8 mouse cellular contexts compared by ENCODE assay signal in the genomic region with DNA sequence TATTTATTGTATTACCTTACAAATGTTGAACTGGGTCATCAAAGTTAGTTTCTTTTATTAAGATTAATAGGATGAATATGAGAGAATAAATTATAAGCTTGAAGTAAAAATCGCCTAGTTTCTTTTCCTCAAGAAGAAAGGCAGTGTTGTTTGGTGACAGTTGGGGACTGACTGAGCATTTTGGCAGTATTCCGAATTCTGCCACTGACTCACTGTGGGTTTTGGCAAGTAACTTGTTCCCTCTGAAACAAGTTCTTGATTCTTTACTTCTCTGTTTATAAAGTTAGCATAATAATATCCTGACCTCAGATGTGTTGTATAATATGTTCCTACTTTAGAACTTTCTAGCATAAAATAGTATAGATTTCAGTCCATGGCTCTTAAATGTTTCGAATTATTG. TPM values are rescaled to one million over a fixed set of nuclear protein-coding genes. Genes with fewer than 3 reads are reported as not detected.
A peak's percentile ranks its signal among the peaks of the same experiment; 100 is the strongest.
DNase-seq lines count a peak whose midpoint lies in the region; ATAC-seq lines count a peak whose summit lies in the region.

No protein-coding gene starts in this region.

- H3K4me1 ChIP-seq in forebrain, embryonic 15.5 days: no peaks in the 10 kb centered on the region
- H3K4me1 ChIP-seq in forebrain, embryonic 10.5 days: no peaks in the 10 kb centered on the region

- no peak overlapping the region for H3K4me3 ChIP-seq in forebrain, embryonic 15.5 days
- no peak overlapping the region for H3K4me3 ChIP-seq in forebrain, embryonic 10.5 days

- H3K4me2 ChIP-seq in forebrain, embryonic 15.5 days (replicated peaks): no peak overlapping the region

- no peak overlapping the region for H3K9ac ChIP-seq in forebrain, embryonic 15.5 days (replicated peaks)

- H3K9me3 ChIP-seq in forebrain, embryonic 15.5 days: no peaks in the 10 kb centered on the region
- H3K9me3 ChIP-seq in forebrain, embryonic 10.5 days: no peaks in the 10 kb centered on the region

- 61% methylated on average over 3 of the region's 3 CpGs for WGBS in forebrain, embryonic 15.5 days
- WGBS in forebrain, embryonic 10.5 days: 93% methylated on average over 3 of the region's 3 CpGs

- no peak for DNase-seq in forebrain, embryonic 10.5 days (ENCODE audit: extremely low spot score, low spot score)
- DNase-seq in right cerebral cortex, adult 18-20 months: peak; percentile 78
- DNase-seq in right cerebral cortex, postnatal 4 days: no peak
- DNase-seq in layer of hippocampus, postnatal 10 days (ENCODE audit: low spot score in 2 of 2): peak; percentile 21 to 31
- peak; percentile 47 for DNase-seq in skeletal muscle tissue, adult 2 months (ENCODE audit: low read depth, low spot score)
- DNase-seq in kidney, postnatal 14 days: no peak
- no peak for DNase-seq in kidney, adult 9 months

- H3K27ac ChIP-seq in forebrain, embryonic 15.5 days (replicated peaks): no peak overlapping the region
- no peak overlapping the region for H3K27ac ChIP-seq in forebrain, embryonic 10.5 days

- no peaks in the 10 kb centered on the region for H3K27me3 ChIP-seq in forebrain, embryonic 15.5 days
- H3K27me3 ChIP-seq in forebrain, embryonic 10.5 days (ENCODE audit: poor library complexity, severe bottlenecking): no peaks in the 10 kb centered on the region

- 0 out of 2 replicates have a peak, but pooled peaks have one; percentile 43 for ATAC-seq in forebrain, embryonic 15.5 days (replicated peaks)

- H3K36me3 ChIP-seq in forebrain, embryonic 15.5 days: peaks cover 34% of the 10 kb centered on the region
- H3K36me3 ChIP-seq in forebrain, embryonic 10.5 days (replicated peaks): peaks cover 43% of the 10 kb centered on the region

RNA-seq across cellular contexts. Expression of gene Ccdc88a, which starts 55.3 kb away (rescaled TPM):
- 101 and 105 TPM in 2 replicates for polyA plus RNA-seq in forebrain, embryonic 15.5 days (2015; fragmentation: Nextera tagmentation; extraction: Ambion mirVana)
- polyA plus RNA-seq in forebrain, embryonic 10.5 days (2016; fragmentation: Nextera tagmentation; extraction: Ambion mirVana): 36.5 and 38.6 TPM in 2 replicates
- total RNA-seq in layer of hippocampus, postnatal 10 days (2021): 10 to 100 TPM; 93.1 to 95.4 TPM

Comparison
In these comparisons a context has a peak if more than half of its experiments do, and no peak if none do; other contexts are left out.
1. DNase-seq: peak in right cerebral cortex, adult 18-20 months (single experiment), layer of hippocampus, postnatal 10 days (2 of 2) and skeletal muscle tissue, adult 2 months (single experiment); none in forebrain, embryonic 10.5 days (single experiment), right cerebral cortex, postnatal 4 days (single experiment), kidney, postnatal 14 days (single experiment) and kidney, adult 9 months (single experiment).